Mouse (Mus musculus): Measurements from ENCODE around the gene Piwil1.

DNA sequence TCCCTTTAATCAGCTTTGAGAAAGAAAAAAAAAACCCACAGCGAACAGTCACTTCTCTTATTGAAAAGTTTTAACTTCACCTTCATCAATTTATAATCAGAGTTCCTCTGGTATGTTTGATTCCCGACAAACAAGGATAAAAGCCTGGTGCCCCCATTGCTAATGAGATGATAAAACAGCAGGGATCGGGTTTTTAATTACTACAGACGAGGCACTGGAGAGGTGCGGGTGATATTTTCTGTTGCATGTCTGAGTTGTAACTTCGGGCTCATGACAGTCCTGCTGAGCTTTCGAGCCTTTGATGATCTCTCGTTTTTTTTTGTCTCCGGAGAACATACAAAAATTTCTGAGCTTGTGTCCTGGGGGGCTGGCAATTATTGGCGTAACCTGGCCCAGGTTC lies 5.5 kb upstream of the Piwil1 start:
- TF ChIP-seq CTCF (IDR thresholded peaks at IDR 0.05; ENCODE audit: control insufficient read depth, insufficient read depth, insufficient replicate concordance, low read depth, low read length) (no peak), POLR2A (IDR thresholded peaks at IDR 0.05; ENCODE audit: control insufficient read depth, low read depth, low read length) (no peak)
